Mouse (Mus musculus) heart, embryonic 16.5 days (tissue): ENCODE measurements at regions not wholly inside any gene's neighbourhood (a gene's known extent, or its start where the extent isn't known, plus 50 kb on each side); places are given as distances from the start of the nearest gene placed in this dataset.

Experiments used
- ATAC-seq: fragments of 200-750 bp; cut with Nextera tagmentation; replicated peaks from 2 replicates; pipeline ENCODE4 v1.8.0; 2017; ENCODE audit warnings: moderate number of reproducible peaks; ENCODE audit not compliant: insufficient read depth, low FRiP score; ENCODE audit errors: extremely low read depth
- H3K27ac ChIP-seq: fragments of 300-500 bp; sonication (generic); 2 replicates; pipeline ENCODE4 v1.5.1; 2014; ENCODE audit warnings: mild to moderate bottlenecking, low read length, control low read depth, moderate library complexity
- H3K27me3 ChIP-seq: fragments of 300-500 bp; sonication (generic); 2 replicates; pipeline ENCODE4 v1.6.1; 2014; ENCODE audit warnings: low read length, mixed read lengths; ENCODE audit not compliant: control insufficient read depth, insufficient read depth
- H3K36me3 ChIP-seq: fragments of 300-500 bp; sonication (generic); 2 replicates; pipeline ENCODE4 v1.6.1; 2014; ENCODE audit not compliant: control insufficient read depth, insufficient read depth
- H3K4me1 ChIP-seq: fragments of 300-500 bp; sonication (generic); 2 replicates; pipeline ENCODE4 v1.6.1; 2014; ENCODE audit warnings: low read length, mixed read lengths; ENCODE audit not compliant: control insufficient read depth, insufficient read depth
- H3K4me2 ChIP-seq: fragments of 300-500 bp; sonication (generic); 2 replicates; pipeline ENCODE4 v1.6.1; 2014; ENCODE audit warnings: low read depth, mild to moderate bottlenecking, control low read depth, low read length
- H3K4me3 ChIP-seq: fragments of 300-500 bp; sonication (generic); 2 replicates; pipeline ENCODE4 v1.5.1; 2014; ENCODE audit warnings: mild to moderate bottlenecking, control low read depth, low read length
- H3K9ac ChIP-seq: fragments of 300-500 bp; sonication (generic); 2 replicates; pipeline ENCODE4 v1.6.1; 2014; ENCODE audit warnings: low read length, control low read depth
- H3K9me3 ChIP-seq: fragments of 300-500 bp; sonication (generic); replicated peaks from 2 replicates; pipeline ENCODE4 v1.6.1; 2016; ENCODE audit warnings: low read length; ENCODE audit not compliant: control insufficient read depth
- WGBS: fragments of 180-500 bp; shearing (Covaris S2); extraction: QIAGEN DNeasy Blood & Tissue Kit; methylation state at CpG from one replicate; pipeline ENCODE4 v1.1.7; 2014; 5-methylcytosine and 5-hydroxymethylcytosine counted together

DNA sequence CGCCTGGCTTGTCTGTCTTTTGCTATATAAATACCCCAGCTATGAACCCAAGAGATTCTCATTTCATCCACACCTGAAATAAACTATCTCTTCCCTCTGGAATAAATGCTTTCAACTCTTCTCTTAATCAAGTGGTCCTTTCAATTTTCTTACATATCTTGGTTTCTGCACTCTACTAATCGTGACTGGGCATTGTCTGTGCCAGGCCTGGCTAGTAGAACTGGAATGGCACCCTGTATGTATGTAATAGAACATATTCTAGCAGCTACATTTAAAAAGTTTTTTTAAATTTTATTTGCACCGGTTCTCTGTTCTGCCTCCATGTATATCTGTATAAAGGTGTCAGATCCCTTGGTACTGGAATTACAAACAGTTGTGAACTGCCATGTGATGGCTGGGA is 68.2 kb upstream of the Zfp644 start:
- no peak for ATAC-seq
- Histone ChIP-seq H3K9ac (no peak overlapping the region), H3K4me2 (no peak overlapping the region), H3K27me3 (no peaks in the 10 kb centered on the region), H3K36me3 (no peaks in the 10 kb centered on the region), H3K4me3 (no peak overlapping the region), H3K4me1 (no peaks in the 10 kb centered on the region), H3K9me3 (no peaks in the 10 kb centered on the region), H3K27ac (no peak overlapping the region)
- WGBS = 79% methylated on average over 3 of the region's 3 CpGs

DNA sequence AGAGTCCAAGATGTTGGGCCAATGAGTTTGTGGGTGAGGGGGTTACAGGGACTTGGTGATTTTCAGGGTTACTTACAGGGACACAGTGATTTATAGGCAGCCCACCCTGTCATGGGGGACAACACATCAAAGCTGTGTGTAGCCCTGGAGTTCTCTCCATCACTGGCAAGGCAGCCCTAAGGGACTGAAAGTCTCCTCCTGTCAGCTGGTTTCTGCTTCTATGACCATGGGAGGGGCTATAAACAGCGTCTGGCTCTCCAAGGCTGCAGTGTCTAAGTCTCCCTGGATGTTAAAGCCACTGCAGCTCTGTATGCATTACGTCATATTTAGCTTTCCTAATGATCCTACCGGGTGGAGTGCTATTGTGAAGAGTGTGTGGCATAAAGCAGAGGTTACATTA is 66.2 kb upstream of the Zfp644 start:
- no peak for ATAC-seq
- Histone ChIP-seq H3K9me3 (no peaks in the 10 kb centered on the region), H3K27me3 (peaks cover 3% of the 10 kb centered on the region; the same call in 1 of the 2 replicates), H3K4me1 (no peaks in the 10 kb centered on the region), H3K9ac (no peak overlapping the region), H3K27ac (no peak overlapping the region), H3K36me3 (no peaks in the 10 kb centered on the region), H3K4me2 (no peak overlapping the region), H3K4me3 (no peak overlapping the region)
- 47% methylated on average over 3 of the region's 3 CpGs for WGBS

DNA sequence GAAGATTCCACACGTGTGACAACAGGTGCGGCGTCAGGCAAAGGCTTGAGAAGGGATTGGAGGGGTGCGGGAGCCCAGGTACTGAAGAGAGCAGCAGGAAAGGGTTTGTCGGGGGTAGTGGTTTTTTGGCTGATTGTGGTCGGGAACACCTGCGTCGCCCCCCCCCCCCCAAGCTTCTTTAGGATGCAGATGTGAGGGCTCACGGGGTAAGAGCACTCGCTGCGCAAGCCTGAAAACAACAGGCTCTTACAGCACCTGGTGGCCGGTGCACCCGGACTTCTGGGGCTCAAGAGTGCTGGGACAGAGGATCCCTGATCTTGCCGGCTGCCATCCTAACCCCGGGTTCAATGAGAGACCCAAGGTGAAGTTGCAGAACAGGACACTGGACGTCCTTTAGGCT is 60.9 kb upstream of the Zfp644 start:
- Histone ChIP-seq H3K4me1 (peaks cover 11% of the 10 kb centered on the region), H3K4me3 (no peak overlapping the region; the same call in 1 of the 2 replicates), H3K27me3 (peaks cover 13% of the 10 kb centered on the region), H3K9ac (no peak overlapping the region), H3K9me3 (no peaks in the 10 kb centered on the region), H3K36me3 (no peaks in the 10 kb centered on the region), H3K4me2 (peak overlapping the region; percentile 58), H3K27ac (no peak overlapping the region)
- ATAC-seq = peak; percentile 58; the same call in 1 of the 2 replicates
- 17% methylated on average over 16 of the region's 16 CpGs for WGBS

DNA sequence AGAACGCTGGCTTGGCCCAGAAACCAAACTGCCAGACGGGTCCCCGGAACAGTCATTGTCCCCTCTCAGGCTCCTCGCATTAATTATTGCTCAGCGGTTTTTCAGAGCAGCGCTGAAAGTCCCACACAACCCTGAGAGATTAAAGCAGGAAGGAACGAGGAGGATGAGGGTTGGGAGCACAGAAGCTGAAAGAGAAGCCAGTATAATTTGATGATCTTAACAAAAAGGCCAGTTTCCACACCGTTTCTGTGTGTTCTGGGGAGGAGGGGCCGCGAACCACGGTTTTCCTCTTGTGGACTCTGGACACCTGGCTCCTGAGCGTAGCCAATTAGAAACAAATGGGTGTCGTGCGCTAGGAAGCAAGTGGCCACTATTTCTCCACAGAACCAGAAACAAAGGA is 60.3 kb upstream of the Zfp644 start:
- peak overlapping the region; percentile 39 for H3K4me3 ChIP-seq
- H3K4me2 ChIP-seq = peak overlapping the region; percentile 58
- peaks cover 11% of the 10 kb centered on the region for H3K4me1 ChIP-seq
- no peaks in the 10 kb centered on the region for H3K9me3 ChIP-seq
- H3K27me3 ChIP-seq = peaks cover 13% of the 10 kb centered on the region
- WGBS = 4% methylated on average over 14 of the region's 14 CpGs
- H3K27ac ChIP-seq = no peak overlapping the region
- no peak overlapping the region for H3K9ac ChIP-seq
- ATAC-seq = no peak
- H3K36me3 ChIP-seq = no peaks in the 10 kb centered on the region

DNA sequence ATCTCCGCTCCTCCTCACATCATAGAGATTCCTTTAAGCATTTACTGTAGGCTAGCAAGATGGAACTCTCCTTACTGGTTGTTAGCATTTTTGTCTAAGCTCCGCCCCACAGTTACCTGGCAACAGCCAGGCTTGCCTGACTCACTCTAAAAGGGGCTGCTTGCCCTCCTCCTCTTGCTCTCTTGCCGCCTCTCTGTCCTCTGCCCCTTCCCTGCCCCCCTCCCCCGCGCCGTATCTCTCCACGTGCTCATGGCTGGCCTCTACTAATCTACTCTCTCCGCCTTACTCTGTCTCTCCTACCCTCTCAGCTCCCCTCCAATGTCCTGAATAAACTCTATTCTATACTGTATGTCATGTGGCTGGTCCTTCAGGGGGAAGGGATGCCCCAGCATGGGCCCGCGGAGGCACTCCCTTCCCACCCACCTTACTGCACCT is 59.9 kb upstream of the Zfp644 start:
- WGBS = 3% methylated on average over 10 of the region's 10 CpGs
- peak; percentile 65 for ATAC-seq

DNA sequence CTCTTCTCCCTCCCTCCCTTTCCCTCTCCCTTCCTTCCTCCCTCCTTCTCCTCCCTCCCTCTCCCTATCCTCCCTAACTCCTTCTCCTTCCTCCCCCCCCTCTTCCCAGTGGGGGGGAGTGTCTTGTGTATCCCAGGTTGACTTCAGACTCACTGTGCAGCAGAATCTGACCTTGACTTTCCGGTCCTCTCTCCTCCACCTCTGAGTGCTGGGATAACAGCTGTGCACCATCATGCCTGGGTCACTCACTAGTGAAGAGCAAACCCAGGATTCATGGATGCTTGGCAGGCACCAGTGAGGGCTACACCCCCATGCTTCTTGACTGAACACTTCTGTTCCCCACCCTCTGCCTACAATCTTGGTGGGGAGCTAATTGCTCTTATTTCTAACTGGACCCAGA is 56.2 kb upstream of the Zfp644 start:
- Histone ChIP-seq H3K36me3 (no peaks in the 10 kb centered on the region), H3K4me3 (no peak overlapping the region), H3K9me3 (no peaks in the 10 kb centered on the region), H3K4me1 (peaks cover 11% of the 10 kb centered on the region), H3K9ac (no peak overlapping the region), H3K4me2 (no peak overlapping the region), H3K27ac (no peak overlapping the region), H3K27me3 (peaks cover 9% of the 10 kb centered on the region)
- no peak for ATAC-seq
- WGBS = 64% methylated on average over 1 of the region's 1 CpGs

More for the DNA sequence above, 59.9 kb upstream of the Zfp644 start:
- Histone ChIP-seq H3K4me1 (peaks cover 11% of the 10 kb centered on the region), H3K4me2 (peak overlapping the region; percentile 58), H3K36me3 (no peaks in the 10 kb centered on the region), H3K4me3 (peak overlapping the region; percentile 39), H3K9me3 (no peaks in the 10 kb centered on the region), H3K27ac (no peak overlapping the region), H3K27me3 (peaks cover 13% of the 10 kb centered on the region), H3K9ac (no peak overlapping the region)

DNA sequence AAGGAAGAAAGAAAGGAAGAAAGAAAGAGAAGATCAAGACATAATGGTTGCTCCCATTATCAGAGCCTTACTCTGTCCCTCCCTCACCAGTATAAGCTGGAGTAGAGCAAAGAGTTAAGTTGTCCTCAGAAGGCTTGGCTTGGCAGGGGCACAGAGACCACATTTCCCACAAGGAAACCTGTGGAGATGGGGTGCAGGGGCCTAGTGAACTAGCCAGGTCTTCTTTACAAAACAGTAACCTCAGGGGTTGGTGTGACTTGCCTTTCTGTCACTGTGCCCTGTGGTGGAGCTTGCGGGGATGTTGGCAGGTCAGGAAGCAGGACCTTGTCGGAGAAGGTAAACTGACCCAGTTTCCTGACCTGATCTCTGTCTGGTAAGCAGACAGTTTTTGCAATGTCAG is 53.1 kb upstream of the Zfp644 start:
- Histone ChIP-seq H3K36me3 (no peaks in the 10 kb centered on the region), H3K9ac (no peak overlapping the region), H3K27ac (no peak overlapping the region), H3K4me2 (no peak overlapping the region), H3K4me3 (no peak overlapping the region), H3K27me3 (no peaks in the 10 kb centered on the region), H3K9me3 (no peaks in the 10 kb centered on the region), H3K4me1 (no peaks in the 10 kb centered on the region)
- ATAC-seq = no peak
- WGBS = 84% methylated on average over 2 of the region's 2 CpGs

DNA sequence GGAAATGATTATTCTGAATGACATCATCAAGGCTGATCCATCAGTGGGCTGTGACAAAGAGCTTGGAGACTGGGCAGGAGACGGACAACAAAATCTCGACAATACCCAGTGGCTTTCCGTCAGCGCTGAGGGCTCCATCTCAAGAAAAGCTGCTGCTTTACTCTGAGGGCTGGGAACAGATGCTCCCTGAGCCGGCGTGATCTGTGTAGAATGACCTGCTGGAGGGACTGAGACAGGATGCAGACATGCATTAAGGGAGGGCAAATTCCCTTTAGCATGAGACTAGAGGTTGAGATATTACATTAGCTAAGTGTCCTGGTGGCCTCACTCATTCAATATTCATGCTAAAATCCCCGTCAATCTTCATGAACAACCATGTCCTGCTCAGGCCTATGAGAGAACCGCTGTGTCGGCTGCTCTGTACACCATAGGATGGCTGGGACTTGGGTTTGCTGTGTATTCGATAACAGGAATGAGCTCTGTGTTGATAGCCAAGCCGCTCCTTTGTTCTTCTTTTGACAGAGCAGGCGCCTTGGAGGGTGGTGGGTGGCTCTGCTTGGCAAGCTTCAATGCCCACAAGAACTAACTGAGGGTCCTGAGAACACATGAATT is 51.5 kb upstream of the Zfp644 start:
- no peaks in the 10 kb centered on the region for H3K4me1 ChIP-seq
- H3K27ac ChIP-seq = no peak overlapping the region
- no peaks in the 10 kb centered on the region for H3K27me3 ChIP-seq
- WGBS = 67% methylated on average over 12 of the region's 12 CpGs
- no peaks in the 10 kb centered on the region for H3K9me3 ChIP-seq
- H3K4me3 ChIP-seq = no peak overlapping the region
- no peak for ATAC-seq
- no peaks in the 10 kb centered on the region for H3K36me3 ChIP-seq
- H3K4me2 ChIP-seq = no peak overlapping the region
- no peak overlapping the region for H3K9ac ChIP-seq
